Mouse (Mus musculus) hindbrain, embryonic 14.5 days (tissue): ENCODE results near the gene Dact3. TPM values are rescaled to one million over a fixed set of nuclear protein-coding genes. Genes with fewer than 3 reads are reported as not detected.

Source experiments
- ATAC-seq: fragments of 200-750 bp; cut with Nextera tagmentation; 2 replicates; pipeline ENCODE4 v1.8.0; 2017; ENCODE audit warnings: moderate number of reproducible peaks, mild to moderate bottlenecking, moderate TSS enrichment, moderate library complexity; ENCODE audit not compliant: low FRiP score
- DNase-seq: peaks from one replicate; pipeline ENCODE4 v3.0.0-alpha.2; 2015; ENCODE audit warnings: low spot score
- H3K27ac ChIP-seq: fragments of 300-500 bp; sonication (generic); 2 replicates; pipeline ENCODE4 v1.5.1; 2014; ENCODE audit warnings: mild to moderate bottlenecking, moderate library complexity
- H3K27me3 ChIP-seq: fragments of 300-500 bp; sonication (generic); 2 replicates; pipeline ENCODE4 v1.6.1; 2014; ENCODE audit warnings: mild to moderate bottlenecking, low read length, mixed read lengths; ENCODE audit not compliant: control insufficient read depth, insufficient read depth
- H3K36me3 ChIP-seq: fragments of 300-500 bp; sonication (generic); replicated peaks from 2 replicates; pipeline ENCODE4 v1.6.1; 2014; ENCODE audit not compliant: control insufficient read depth, insufficient read depth
- H3K4me1 ChIP-seq: fragments of 300-500 bp; sonication (generic); replicated peaks from 2 replicates; pipeline ENCODE4 v1.6.1; 2014; ENCODE audit warnings: antibody characterized with exemption, low read length, mixed read lengths; ENCODE audit not compliant: control insufficient read depth, insufficient read depth
- H3K4me2 ChIP-seq: fragments of 300-500 bp; sonication (generic); replicated peaks from 2 replicates; pipeline ENCODE4 v1.6.1; 2014; ENCODE audit warnings: mild to moderate bottlenecking, moderate library complexity
- H3K4me3 ChIP-seq: fragments of 300-500 bp; sonication (generic); replicated peaks from 2 replicates; pipeline ENCODE4 v1.5.1; 2014; ENCODE audit warnings: mild to moderate bottlenecking, low read length
- H3K9ac ChIP-seq: fragments of 300-500 bp; sonication (generic); 2 replicates; pipeline ENCODE4 v1.6.1; 2014
- H3K9me3 ChIP-seq: fragments of 300-500 bp; sonication (generic); 2 replicates; pipeline ENCODE4 v1.6.1; 2016; ENCODE audit warnings: low read length; ENCODE audit not compliant: control insufficient read depth
- WGBS: fragments of 180-500 bp; shearing (Covaris S2); extraction: QIAGEN DNeasy Blood & Tissue Kit; methylation state at CpG from one replicate; pipeline ENCODE4 v1.1.7; 2014; 5-methylcytosine and 5-hydroxymethylcytosine counted together
- polyA plus RNA-seq: library from polyadenylated mRNA; unstranded; fragments of >200 nt; fragmentation: Nextera tagmentation; extraction: Ambion mirVana; gene quantifications from 2 replicates; pipeline ENCODE4 v1.2.1, GENCODE M21; 2014

Gene Dact3
- polyA plus RNA-seq, 1 experiment from 2014 or later: 5.8 TPM

DNA sequence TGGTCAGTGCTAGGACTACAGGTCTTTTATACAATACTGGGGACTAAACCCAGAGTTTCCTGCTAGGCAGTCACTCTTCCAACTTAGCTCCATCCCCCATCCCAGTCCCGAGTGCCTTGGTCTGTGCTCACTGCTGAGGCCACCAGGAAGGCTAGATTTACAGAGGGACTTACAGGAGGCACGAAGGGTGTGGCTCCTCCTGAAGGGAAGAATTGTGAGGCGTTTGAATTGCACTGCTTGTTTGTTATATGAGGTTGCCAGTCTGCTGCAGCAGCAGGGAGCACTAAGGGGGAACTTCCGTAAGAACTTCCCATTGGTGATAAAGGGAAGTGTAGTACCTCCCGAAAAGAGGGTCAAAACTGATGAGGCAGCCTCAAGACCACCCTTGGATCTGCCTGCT, 5.5 kb downstream of the Dact3 start:
- H3K27me3 ChIP-seq: peaks cover 25% of the 10 kb centered on the region
- H3K27ac ChIP-seq: no peak overlapping the region
- H3K4me2 ChIP-seq: no peak overlapping the region
- H3K4me1 ChIP-seq: peaks cover 24% of the 10 kb centered on the region
- no peak overlapping the region for H3K9ac ChIP-seq
- WGBS: 21% methylated on average over 5 of the region's 5 CpGs
- ATAC-seq (no peak), DNase-seq (no peak)
- H3K9me3 ChIP-seq: peaks cover 3% of the 10 kb centered on the region; the same call in 1 of the 2 replicates
- H3K4me3 ChIP-seq: no peak overlapping the region
- peaks cover 31% of the 10 kb centered on the region for H3K36me3 ChIP-seq

DNA sequence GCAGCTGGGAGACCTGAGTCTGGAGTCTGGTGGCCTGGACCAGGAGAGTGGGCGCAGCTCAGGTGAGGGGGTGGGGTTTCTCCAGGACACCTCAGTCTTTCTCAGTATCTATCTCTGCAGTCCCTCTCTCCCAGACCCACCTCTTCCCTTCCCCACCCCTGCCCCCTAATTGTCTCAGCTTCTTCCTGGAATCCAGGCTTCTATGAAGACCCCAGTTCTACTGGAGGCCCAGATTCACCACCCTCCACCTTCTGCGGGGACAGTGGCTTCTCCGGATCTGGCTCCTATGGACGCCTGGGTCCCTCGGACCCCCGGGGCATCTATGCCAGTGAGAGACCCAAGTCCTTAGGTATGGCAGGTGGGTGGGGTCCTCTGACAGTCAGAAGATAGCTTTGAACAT, 8.0 kb downstream of the Dact3 start:
- no peak overlapping the region for H3K4me2 ChIP-seq
- peaks cover 8% of the 10 kb centered on the region; the same call in 1 of the 2 replicates for H3K4me1 ChIP-seq
- WGBS: 92% methylated on average over 6 of the region's 6 CpGs
- H3K27me3 ChIP-seq: peaks cover 38% of the 10 kb centered on the region
- no peak overlapping the region for H3K4me3 ChIP-seq
- ATAC-seq (no peak), DNase-seq (no peak)
- peaks cover 8% of the 10 kb centered on the region; the same call in 1 of the 2 replicates for H3K9me3 ChIP-seq
- no peak overlapping the region for H3K9ac ChIP-seq
- H3K27ac ChIP-seq: no peak overlapping the region
- peaks cover 50% of the 10 kb centered on the region for H3K36me3 ChIP-seq

DNA sequence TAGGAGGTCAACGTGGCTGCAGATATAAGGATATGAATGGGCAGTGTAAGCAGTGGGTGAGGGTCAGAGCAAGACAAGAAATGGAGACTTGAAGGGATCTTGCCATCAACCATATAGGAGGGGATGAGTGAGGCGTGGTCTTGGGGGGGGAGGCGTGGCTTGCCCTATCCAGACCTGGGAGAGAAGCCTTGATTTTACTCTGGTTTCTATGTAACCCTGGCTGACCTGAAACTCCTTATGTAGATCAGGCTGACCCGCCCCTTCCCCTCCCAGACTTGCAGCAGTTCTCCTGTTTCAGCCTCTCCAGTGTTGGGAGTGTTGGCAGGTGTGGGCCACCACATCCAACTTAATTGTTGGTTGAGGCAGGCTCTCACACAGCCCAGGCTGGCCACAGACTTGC, 9.2 kb downstream of the Dact3 start:
- ATAC-seq: no peak
- H3K27me3 ChIP-seq: peaks cover 38% of the 10 kb centered on the region
- WGBS: 57% methylated on average over 4 of the region's 4 CpGs

DNA sequence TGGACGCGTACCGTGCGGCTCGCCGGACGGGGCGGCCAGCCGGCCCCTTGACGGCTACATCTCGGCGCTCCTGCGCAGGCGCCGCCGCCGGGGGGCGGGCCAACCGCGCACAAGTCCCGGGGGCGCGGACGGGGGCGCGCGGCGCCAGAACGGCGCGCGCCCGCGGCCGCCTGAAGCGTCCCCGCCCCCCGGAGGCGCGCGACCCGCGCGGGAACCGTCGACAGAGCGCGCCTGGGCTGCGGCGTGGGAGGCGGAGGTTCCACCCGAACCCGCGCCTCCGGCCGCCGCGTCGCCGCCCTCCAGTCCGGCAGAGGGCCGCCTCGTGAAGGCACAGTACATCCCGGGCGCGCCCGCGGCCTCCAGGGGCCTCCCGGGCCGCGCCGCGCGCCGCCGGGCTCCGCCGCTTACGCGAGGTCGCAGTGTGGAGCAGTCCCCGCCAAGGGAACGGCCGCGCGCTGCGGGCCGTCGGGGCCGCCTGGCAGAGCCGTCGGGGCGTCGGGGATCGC, 10.2 kb downstream of the Dact3 start:
- Histone ChIP-seq H3K9ac (no peak overlapping the region), H3K4me2 (peak overlapping the region; percentile 19; the same call in 1 of the 2 replicates), H3K4me1 (0 out of 2 replicates have a peak, but pooled peaks cover 3% of the 10 kb centered on the region), H3K4me3 (peak overlapping the region; percentile 25), H3K27ac (no peak overlapping the region), H3K9me3 (peaks cover 8% of the 10 kb centered on the region; the same call in 1 of the 2 replicates), H3K27me3 (peaks cover 38% of the 10 kb centered on the region), H3K36me3 (peaks cover 44% of the 10 kb centered on the region)
- DNase-seq: no peak
- WGBS: 8% methylated on average over 64 of the region's 95 CpGs
- ATAC-seq: peak; percentile 38; the same call in 1 of the 2 replicates

More for the DNA sequence above, 9.2 kb downstream of the Dact3 start:
- no peak for DNase-seq
- H3K27ac ChIP-seq: no peak overlapping the region
- no peak overlapping the region for H3K9ac ChIP-seq
- peaks cover 45% of the 10 kb centered on the region for H3K36me3 ChIP-seq
- H3K4me2 ChIP-seq: no peak overlapping the region
- peaks cover 8% of the 10 kb centered on the region; the same call in 1 of the 2 replicates for H3K4me1 ChIP-seq
- H3K4me3 ChIP-seq: no peak overlapping the region
- peaks cover 8% of the 10 kb centered on the region; the same call in 1 of the 2 replicates for H3K9me3 ChIP-seq

DNA sequence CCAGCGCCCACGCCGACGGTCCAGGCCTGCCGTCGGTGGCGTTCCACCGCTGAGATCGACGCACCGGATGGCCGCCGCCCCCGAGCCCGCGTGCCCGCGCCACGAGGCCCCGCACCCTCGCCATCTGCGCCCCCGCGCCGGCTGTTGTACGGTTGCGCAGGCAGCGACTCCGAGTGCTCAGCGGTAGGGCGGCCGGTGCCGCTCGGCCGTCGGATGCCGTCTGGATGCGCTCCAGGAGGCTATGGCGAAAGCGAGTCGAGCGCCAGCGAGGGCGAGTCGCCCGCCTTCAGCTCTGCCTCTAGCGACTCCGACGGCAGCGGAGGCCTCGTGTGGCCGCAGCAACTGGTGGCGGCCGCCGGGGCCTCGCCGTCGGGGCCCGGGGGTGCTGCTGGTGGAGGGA, 10.8 kb downstream of the Dact3 start:
- WGBS: 39% methylated on average over 59 of the region's 59 CpGs
- no peaks in the 10 kb centered on the region for H3K4me1 ChIP-seq
- H3K27me3 ChIP-seq: peaks cover 38% of the 10 kb centered on the region
- H3K4me2 ChIP-seq: no peak overlapping the region
- H3K27ac ChIP-seq: no peak overlapping the region
- peaks cover 44% of the 10 kb centered on the region for H3K36me3 ChIP-seq
- H3K9ac ChIP-seq: no peak overlapping the region
- peaks cover 8% of the 10 kb centered on the region; the same call in 1 of the 2 replicates for H3K9me3 ChIP-seq
- ATAC-seq (no peak), DNase-seq (no peak)
- H3K4me3 ChIP-seq: peak overlapping the region; percentile 25

DNA sequence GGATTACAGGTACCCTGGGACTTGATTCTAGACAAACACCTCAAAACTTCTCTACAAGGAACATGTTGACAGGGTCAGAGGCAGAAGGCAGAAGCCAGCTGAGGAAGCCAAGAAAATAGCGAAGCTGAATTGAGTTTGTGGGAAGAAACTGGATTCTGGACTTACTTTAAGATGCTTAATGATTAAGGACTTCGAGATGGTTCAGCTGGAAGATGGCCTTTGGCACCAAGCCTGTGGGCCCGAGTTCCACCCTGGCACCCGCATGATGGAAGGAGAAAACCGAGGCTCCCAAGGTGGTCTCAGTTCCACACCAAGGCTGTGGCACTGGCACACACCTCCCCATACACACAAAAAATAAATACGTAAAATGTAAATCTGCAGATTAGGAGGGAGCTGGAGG, 15.4 kb downstream of the Dact3 start:
- H3K36me3 ChIP-seq: peaks cover 20% of the 10 kb centered on the region
- ATAC-seq (no peak), DNase-seq (no peak)
- H3K4me1 ChIP-seq: peaks cover 14% of the 10 kb centered on the region
- no peak overlapping the region for H3K4me3 ChIP-seq
- H3K27me3 ChIP-seq: peaks cover 30% of the 10 kb centered on the region
- H3K27ac ChIP-seq: no peak overlapping the region; the same call in 1 of the 2 replicates
- H3K4me2 ChIP-seq: peak overlapping the region; percentile 48; the same call in 1 of the 2 replicates
- peaks cover 6% of the 10 kb centered on the region; the same call in 1 of the 2 replicates for H3K9me3 ChIP-seq
- H3K9ac ChIP-seq: no peak overlapping the region
- WGBS: 57% methylated on average over 6 of the region's 6 CpGs

DNA sequence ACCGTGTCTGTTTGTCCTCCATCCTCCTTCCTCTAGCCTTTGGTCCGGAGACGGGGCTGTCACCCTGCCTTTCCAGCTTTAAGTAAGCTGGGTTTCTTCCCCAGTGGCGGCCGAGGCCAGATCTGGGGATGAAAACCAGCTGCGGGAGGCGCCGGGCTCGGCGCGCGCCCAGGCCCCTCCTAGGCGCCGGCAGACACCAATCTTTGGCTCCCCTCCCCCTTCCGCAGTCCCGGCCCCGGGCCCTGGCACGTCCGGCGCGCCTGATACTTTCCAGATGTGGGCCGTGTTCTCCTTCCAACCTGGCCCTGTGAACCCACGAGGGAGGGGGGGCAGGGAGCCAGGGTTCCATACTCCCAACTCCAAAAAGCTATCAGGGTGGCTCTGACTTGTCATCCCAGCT, 15.8 kb downstream of the Dact3 start:
- 2% methylated on average over 23 of the region's 23 CpGs for WGBS
- Histone ChIP-seq H3K4me3 (no peak overlapping the region), H3K9me3 (peaks cover 2% of the 10 kb centered on the region; the same call in 1 of the 2 replicates), H3K4me2 (peak overlapping the region; percentile 48), H3K4me1 (peaks cover 15% of the 10 kb centered on the region), H3K27ac (no peak overlapping the region; the same call in 1 of the 2 replicates), H3K36me3 (peaks cover 16% of the 10 kb centered on the region), H3K27me3 (peaks cover 26% of the 10 kb centered on the region), H3K9ac (no peak overlapping the region)
- no peak for DNase-seq
- no peak for ATAC-seq

DNA sequence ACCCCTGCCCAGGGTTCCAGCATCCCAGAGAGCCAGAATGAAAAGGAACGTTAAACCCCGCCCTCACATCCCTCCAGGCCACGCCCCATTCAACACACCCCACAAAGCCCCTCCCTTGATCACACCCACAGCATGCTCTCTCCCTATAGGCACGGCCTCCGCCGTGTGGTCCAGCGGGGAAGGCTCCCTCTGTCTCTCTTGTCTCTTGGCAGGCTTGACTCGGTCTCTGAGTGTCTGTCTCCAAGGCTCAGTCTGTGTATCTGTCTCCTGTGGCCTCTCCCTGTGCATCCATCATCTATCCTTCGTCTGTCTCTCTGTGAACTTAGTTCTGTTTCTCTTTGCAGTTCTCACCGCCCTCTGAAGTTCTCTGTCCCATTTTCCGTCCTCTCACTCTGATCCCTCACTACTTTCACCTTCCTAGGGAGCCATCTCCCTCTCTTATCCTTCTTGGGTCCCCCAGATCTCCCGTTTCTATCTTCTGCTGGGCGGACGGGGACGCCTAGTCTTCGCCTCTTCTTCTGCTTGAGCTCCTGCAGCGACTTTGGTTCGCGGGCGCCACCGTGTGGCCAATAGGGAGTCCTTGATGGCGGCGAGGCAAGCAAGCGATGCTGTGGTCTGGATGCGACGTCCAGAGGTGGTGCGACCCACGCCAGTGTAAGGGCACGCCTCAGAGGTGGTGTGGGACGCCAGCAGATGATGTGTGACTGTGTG, 16.7 kb downstream of the Dact3 start, which contains the start of gene Gng8:
TSS of gene Gng8 (plus strand) at position 146 of the 711 bp plus-strand sequence.
- Histone ChIP-seq H3K9me3 (no peaks in the 10 kb centered on the region), H3K4me2 (peak within 1 kb of the TSS; percentile 48), H3K27ac (no peak within 1 kb of the TSS; the same call in 1 of the 2 replicates), H3K4me3 (peak within 1 kb of the TSS; percentile 9; the same call in 1 of the 2 replicates), H3K27me3 (peaks cover 18% of the 10 kb centered on the region), H3K36me3 (peaks cover 7% of the 10 kb centered on the region), H3K4me1 (peaks cover 15% of the 10 kb centered on the region), H3K9ac (no peak within 1 kb of the TSS)
- WGBS: under 1% methylated on average over 30 of the region's 30 CpGs
- ATAC-seq: peak; percentile 66
- DNase-seq: peak; percentile 89

DNA sequence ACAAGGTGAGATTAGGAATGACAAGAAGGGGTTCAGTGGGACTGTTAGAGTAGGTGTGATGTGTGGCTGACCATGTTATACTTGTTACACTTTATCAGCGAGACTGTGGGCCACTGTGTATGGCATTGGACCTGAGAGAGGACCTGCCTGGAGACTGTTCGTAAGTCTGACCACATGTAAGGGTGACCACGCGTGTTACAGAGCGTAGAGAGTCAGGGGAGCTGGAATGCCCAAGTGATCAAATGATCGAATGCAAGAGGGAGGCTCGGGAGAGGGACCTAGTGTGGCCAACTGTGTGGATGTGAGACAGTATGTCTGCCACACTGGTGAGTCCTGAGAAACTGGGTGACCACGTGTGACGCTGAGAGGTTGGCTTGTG, 17.2 kb downstream of the Dact3 start:
- DNase-seq (no peak), ATAC-seq (peak; percentile 6; the same call in 1 of the 2 replicates)
- Histone ChIP-seq H3K27ac (no peak overlapping the region), H3K9me3 (no peaks in the 10 kb centered on the region), H3K27me3 (peaks cover 17% of the 10 kb centered on the region), H3K36me3 (peaks cover 2% of the 10 kb centered on the region), H3K4me3 (no peak overlapping the region), H3K4me2 (peak overlapping the region; percentile 48), H3K9ac (no peak overlapping the region), H3K4me1 (peaks cover 15% of the 10 kb centered on the region)
- WGBS: 53% methylated on average over 9 of the region's 9 CpGs
